Mouse (Mus musculus) limb, embryonic 14.5 days (tissue): ENCODE results near the gene Usp54. TPM values are rescaled to one million over a fixed set of nuclear protein-coding genes. Genes with fewer than 3 reads are reported as not detected.

Experiments used
- ATAC-seq: fragments of 200-750 bp; cut with Nextera tagmentation; 2 replicates; pipeline ENCODE4 v1.8.0; 2017; ENCODE audit warnings: low read depth, moderate number of reproducible peaks, moderate TSS enrichment; ENCODE audit not compliant: low FRiP score
- DNase-seq: peaks from one replicate; pipeline ENCODE4 v3.0.0-alpha.2; 2015; ENCODE audit warnings: low spot score
- H3K27ac ChIP-seq: fragments of 300-500 bp; sonication (generic); replicated peaks from 2 replicates; pipeline ENCODE4 v1.5.1; 2014; ENCODE audit warnings: low read depth, mild to moderate bottlenecking, low read length, moderate library complexity, mixed read lengths
- H3K27me3 ChIP-seq: fragments of 300-500 bp; sonication (generic); 2 replicates; pipeline ENCODE4 v1.6.1; 2014; ENCODE audit warnings: low read length, mixed read lengths; ENCODE audit not compliant: control insufficient read depth, insufficient read depth
- H3K36me3 ChIP-seq: fragments of 300-500 bp; sonication (generic); 2 replicates; pipeline ENCODE4 v1.6.1; 2014; ENCODE audit warnings: mild to moderate bottlenecking, low read length, moderate library complexity, mixed read lengths; ENCODE audit not compliant: control insufficient read depth, insufficient read depth
- H3K4me1 ChIP-seq: fragments of 300-500 bp; sonication (generic); 2 replicates; pipeline ENCODE4 v1.6.1; 2014; ENCODE audit warnings: antibody characterized with exemption, low read length, mixed read lengths; ENCODE audit not compliant: control insufficient read depth, insufficient read depth
- H3K4me2 ChIP-seq: fragments of 300-500 bp; sonication (generic); replicated peaks from 2 replicates; pipeline ENCODE4 v1.6.1; 2014; ENCODE audit warnings: low read depth, mild to moderate bottlenecking, low read length, moderate library complexity; ENCODE audit not compliant: severe bottlenecking
- H3K4me3 ChIP-seq: fragments of 300-500 bp; sonication (generic); replicated peaks from 2 replicates; pipeline ENCODE4 v1.5.1; 2014; ENCODE audit warnings: low read length
- H3K9ac ChIP-seq: fragments of 300-500 bp; sonication (generic); 2 replicates; pipeline ENCODE4 v1.6.1; 2014; ENCODE audit warnings: mild to moderate bottlenecking, low read depth, low read length, moderate library complexity; ENCODE audit not compliant: severe bottlenecking
- H3K9me3 ChIP-seq: fragments of 300-500 bp; sonication (generic); 2 replicates; pipeline ENCODE4 v1.6.1; 2016; ENCODE audit warnings: low read length; ENCODE audit not compliant: control insufficient read depth
- POLR2A ChIP-seq: fragments of 200-500 bp; IDR thresholded peaks from 2 replicates; pipeline ENCODE4 v1.8.0; 2012; ENCODE audit warnings: inconsistent platforms, mild to moderate bottlenecking, moderate library complexity, borderline replicate concordance; ENCODE audit not compliant: insufficient read depth, insufficient read length; ENCODE audit errors: extremely low read depth
- WGBS: fragments of 180-500 bp; shearing (Covaris S2); extraction: QIAGEN DNeasy Blood & Tissue Kit; methylation state at CpG from one replicate; pipeline ENCODE4 v1.1.7; 2014; 5-methylcytosine and 5-hydroxymethylcytosine counted together
- polyA plus RNA-seq, 2 experiments: library from polyadenylated mRNA; depleted of rRNA in 1 of 2; stranded (reverse) in 1 of 2; unstranded in 1 of 2; fragments of >200 nt; fragmentation: Nextera tagmentation in 1 of 2; extraction: Ambion mirVana in 1 of 2; gene quantifications; 2 replicates each; pipeline versions ENCODE4 v1.2.1 to v1.2.3; 2012 to 2014

The Usp54 gene
- polyA plus RNA-seq, 2 experiments, result 9.6 to 16.3 TPM

DNA sequence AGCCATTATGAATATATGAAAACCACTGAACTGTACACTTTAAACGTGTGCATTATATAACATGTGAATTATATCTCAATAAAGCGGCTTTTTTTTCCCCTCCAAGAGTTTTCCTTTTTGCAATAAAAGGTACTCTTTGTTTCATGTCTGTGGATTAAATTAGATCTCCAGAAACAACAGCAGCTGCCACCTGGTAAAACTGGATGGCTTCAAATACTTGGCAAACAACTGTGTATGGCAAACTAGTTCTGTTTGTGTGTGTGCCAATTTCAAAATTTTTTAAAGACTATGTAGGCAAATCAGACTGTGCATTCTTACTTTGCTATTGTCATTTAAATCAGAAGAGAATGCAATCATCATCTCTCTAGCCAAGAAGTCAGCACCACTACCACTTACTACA is 19.0 kb downstream of the Usp54 start:
- H3K27me3 ChIP-seq, result no peaks in the 10 kb centered on the region
- no peak overlapping the region for H3K4me3 ChIP-seq
- no peaks in the 10 kb centered on the region for H3K4me1 ChIP-seq
- H3K4me2 ChIP-seq, result no peak overlapping the region
- no peak for DNase-seq
- H3K27ac ChIP-seq, result no peak overlapping the region
- no peak for TF ChIP-seq POLR2A
- 0 out of 2 replicates have a peak, but pooled peaks cover 5% of the 10 kb centered on the region for H3K36me3 ChIP-seq
- no peak overlapping the region for H3K9ac ChIP-seq
- no peaks in the 10 kb centered on the region for H3K9me3 ChIP-seq
- no peak for ATAC-seq
- WGBS, result 53% methylated on average over 2 of the region's 2 CpGs

DNA sequence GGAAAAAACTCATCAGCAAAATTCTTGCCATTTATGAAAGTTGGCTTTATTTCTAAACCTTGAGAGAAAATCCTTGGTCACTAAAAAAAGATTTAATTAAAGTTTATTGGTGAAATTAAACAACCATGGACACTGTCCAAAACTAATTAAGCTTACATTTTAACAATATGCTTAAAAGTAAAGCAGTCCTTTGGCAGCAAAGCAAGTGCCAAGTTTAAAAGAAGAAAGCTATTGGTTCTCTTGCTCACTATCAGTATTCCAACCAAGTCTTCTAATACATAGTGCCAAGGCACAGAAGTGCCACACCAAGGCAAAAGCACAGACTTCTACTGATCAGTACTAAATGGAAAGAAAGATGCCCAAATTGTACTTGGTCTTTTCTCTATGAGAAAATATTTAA is 21.7 kb downstream of the Usp54 start:
- Histone ChIP-seq H3K36me3 (0 out of 2 replicates have a peak, but pooled peaks cover 5% of the 10 kb centered on the region), H3K4me3 (no peak overlapping the region), H3K4me2 (no peak overlapping the region), H3K27ac (no peak overlapping the region), H3K9me3 (no peaks in the 10 kb centered on the region), H3K9ac (no peak overlapping the region), H3K4me1 (no peaks in the 10 kb centered on the region), H3K27me3 (no peaks in the 10 kb centered on the region)
- DNase-seq (peak; percentile 50), ATAC-seq (no peak)
- no peak for TF ChIP-seq POLR2A

DNA sequence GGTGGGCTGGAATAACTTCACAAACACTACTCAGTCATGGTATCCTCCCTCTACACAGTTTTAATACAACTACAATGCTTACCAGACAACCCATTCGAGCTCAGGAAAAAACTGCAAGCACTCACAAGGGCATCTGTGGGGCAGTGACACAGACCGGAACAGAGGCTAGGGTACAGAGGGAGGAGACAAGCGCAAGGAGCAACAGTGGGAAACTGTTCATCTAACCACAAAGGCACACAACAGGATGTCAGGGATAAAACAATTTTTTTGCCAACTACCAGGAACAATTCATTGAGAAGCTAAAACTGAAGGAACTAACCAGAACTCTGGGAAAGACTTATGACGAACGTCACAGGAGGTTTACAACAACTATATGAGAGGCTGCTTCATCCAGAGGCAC is 22.7 kb downstream of the Usp54 start:
- WGBS, result 81% methylated on average over 5 of the region's 5 CpGs
- no peaks in the 10 kb centered on the region for H3K4me1 ChIP-seq
- no peak for DNase-seq
- H3K27me3 ChIP-seq, result no peaks in the 10 kb centered on the region
- 0 out of 2 replicates have a peak overlapping the region, but pooled peaks have one; percentile 2 for H3K27ac ChIP-seq
- no peak overlapping the region for H3K4me3 ChIP-seq
- H3K4me2 ChIP-seq, result no peak overlapping the region
- no peak for TF ChIP-seq POLR2A
- H3K9me3 ChIP-seq, result no peaks in the 10 kb centered on the region
- 0 out of 2 replicates have a peak, but pooled peaks cover 5% of the 10 kb centered on the region for H3K36me3 ChIP-seq
- ATAC-seq, result no peak
- no peak overlapping the region for H3K9ac ChIP-seq

DNA sequence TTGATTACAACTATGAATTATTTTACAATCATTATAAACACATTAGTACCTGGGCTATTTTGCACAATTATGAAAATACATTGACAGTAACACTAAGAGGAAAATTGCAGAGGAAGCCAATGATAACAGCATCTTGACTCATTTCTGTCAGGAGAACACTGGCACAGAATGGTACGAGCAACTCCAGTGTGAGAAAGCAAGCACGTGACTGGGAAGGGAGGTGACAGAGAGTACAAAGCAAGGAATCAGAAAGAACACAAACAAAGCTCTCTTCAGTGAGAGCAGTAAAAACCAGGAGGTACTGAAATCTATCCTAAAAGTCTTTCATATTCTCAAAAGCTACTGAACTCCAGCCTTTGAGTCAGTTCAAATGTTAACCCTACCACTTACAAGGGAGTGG is 24.4 kb downstream of the Usp54 start:
- WGBS, result 47% methylated on average over 2 of the region's 2 CpGs
- Histone ChIP-seq H3K36me3 (0 out of 2 replicates have a peak, but pooled peaks cover 5% of the 10 kb centered on the region), H3K4me3 (no peak overlapping the region), H3K9ac (no peak overlapping the region), H3K4me2 (no peak overlapping the region), H3K4me1 (no peaks in the 10 kb centered on the region), H3K9me3 (no peaks in the 10 kb centered on the region), H3K27ac (no peak overlapping the region), H3K27me3 (no peaks in the 10 kb centered on the region)
- DNase-seq (no peak), ATAC-seq (no peak)
- no peak for TF ChIP-seq POLR2A

DNA sequence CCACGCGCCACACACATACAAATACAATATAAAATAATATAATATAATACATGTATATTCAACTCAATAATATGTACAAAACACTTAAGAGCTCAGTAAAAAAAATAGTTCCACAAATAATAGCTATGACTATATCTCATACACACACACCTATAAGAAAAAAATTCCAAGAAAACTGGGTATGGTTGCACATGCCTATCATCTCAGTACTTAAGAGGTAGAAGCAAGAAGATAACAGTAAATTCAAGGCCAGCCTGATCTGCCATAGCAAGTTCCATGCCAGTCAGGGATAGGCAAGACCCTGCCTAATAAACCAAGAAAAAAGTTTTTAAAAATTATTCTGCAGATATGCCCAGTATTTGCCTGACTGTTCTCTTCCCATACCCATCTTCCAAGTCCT is 25.8 kb downstream of the Usp54 start:
- DNase-seq (no peak), ATAC-seq (no peak)
- Histone ChIP-seq H3K27me3 (no peaks in the 10 kb centered on the region), H3K9ac (no peak overlapping the region), H3K4me1 (no peaks in the 10 kb centered on the region), H3K36me3 (0 out of 2 replicates have a peak, but pooled peaks cover under 1% of the 10 kb centered on the region), H3K4me3 (no peak overlapping the region), H3K9me3 (no peaks in the 10 kb centered on the region), H3K4me2 (no peak overlapping the region), H3K27ac (no peak overlapping the region)
- 100% methylated on average over 2 of the region's 2 CpGs for WGBS
- TF ChIP-seq POLR2A, result no peak

DNA sequence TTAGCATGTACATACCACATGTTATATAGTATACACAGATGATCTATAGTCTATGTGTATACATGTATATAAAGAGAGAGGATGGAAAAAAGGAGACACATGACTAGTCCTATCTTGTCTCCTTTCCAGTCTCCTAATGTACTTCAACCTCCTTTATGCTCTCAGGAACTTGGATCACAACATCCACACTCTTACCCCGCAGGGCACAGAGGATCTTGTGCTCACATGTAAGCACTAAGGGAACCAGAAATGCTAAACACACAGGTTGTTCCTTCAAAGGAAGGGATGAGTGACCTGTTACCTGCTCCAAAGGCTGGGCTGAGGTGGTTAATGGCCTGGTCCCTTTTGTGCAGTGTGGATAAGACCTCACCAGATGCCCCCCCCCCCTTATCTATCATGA is 28.0 kb downstream of the Usp54 start:
- no peak overlapping the region for H3K27ac ChIP-seq
- no peaks in the 10 kb centered on the region for H3K4me1 ChIP-seq
- no peak overlapping the region for H3K9ac ChIP-seq
- no peak overlapping the region for H3K4me2 ChIP-seq
- H3K36me3 ChIP-seq, result no peaks in the 10 kb centered on the region
- DNase-seq (no peak), ATAC-seq (no peak)
- H3K27me3 ChIP-seq, result no peaks in the 10 kb centered on the region
- H3K4me3 ChIP-seq, result no peak overlapping the region
- TF ChIP-seq POLR2A, result no peak
- WGBS, result 86% methylated on average over 1 of the region's 1 CpGs
- no peaks in the 10 kb centered on the region for H3K9me3 ChIP-seq
